Mouse (Mus musculus) cerebellum, adult 2 months (tissue): ENCODE measurements around the gene Fam69a. TPM values are rescaled to one million over a fixed set of nuclear protein-coding genes. Genes with fewer than 3 reads are reported as not detected.

Experiments
- DNase-seq, 2 experiments: peaks; one replicate each; pipeline ENCODE4 v3.0.0; 2021
- H3K27ac ChIP-seq: fragments of 200-500 bp; 2 replicates; pipeline ENCODE4 v1.5.1; 2012; ENCODE audit warnings: low read length, control low read depth, inconsistent platforms; ENCODE audit not compliant: insufficient read depth
- H3K27me3 ChIP-seq: fragments of 200-500 bp; 2 replicates; pipeline ENCODE4 v1.6.1; 2012; ENCODE audit warnings: inconsistent platforms, mild to moderate bottlenecking, low read length, moderate library complexity; ENCODE audit not compliant: control insufficient read depth, insufficient read depth
- H3K4me1 ChIP-seq: fragments of 200-500 bp; 2 replicates; pipeline ENCODE4 v1.6.1; 2011; ENCODE audit warnings: low read length; ENCODE audit not compliant: control insufficient read depth, insufficient read depth
- H3K4me3 ChIP-seq: fragments of 200-500 bp; replicated peaks from 2 replicates; pipeline ENCODE3; 2011; ENCODE audit warnings: mild to moderate bottlenecking, low read depth, low read length, control low read depth; ENCODE audit not compliant: insufficient read depth
- CTCF ChIP-seq: fragments of 200-500 bp; IDR thresholded peaks from 2 replicates; pipeline ENCODE4 v1.5.1; 2011; ENCODE audit warnings: low read depth, mild to moderate bottlenecking, control low read depth, low read length, moderate library complexity, borderline replicate concordance; ENCODE audit not compliant: insufficient read depth
- POLR2A ChIP-seq: fragments of 200-500 bp; IDR thresholded peaks from 2 replicates; pipeline ENCODE4 v1.6.1; 2011; ENCODE audit warnings: low read length, control low read depth, borderline replicate concordance; ENCODE audit not compliant: insufficient read depth
- WGBS: fragments of 180-500 bp; shearing (Covaris S2); methylation state at CpG from one replicate; pipeline ENCODE4 v1.1.7; 2018; 5-methylcytosine and 5-hydroxymethylcytosine counted together
- polyA plus RNA-seq: library from polyadenylated mRNA; depleted of rRNA; stranded (reverse); fragments of >200 nt; gene quantifications from 2 replicates; pipeline ENCODE4 v1.2.3, GENCODE M21; 2012

Fam69a gene
- polyA plus RNA-seq, 1 experiment: 30.9 TPM

DNA sequence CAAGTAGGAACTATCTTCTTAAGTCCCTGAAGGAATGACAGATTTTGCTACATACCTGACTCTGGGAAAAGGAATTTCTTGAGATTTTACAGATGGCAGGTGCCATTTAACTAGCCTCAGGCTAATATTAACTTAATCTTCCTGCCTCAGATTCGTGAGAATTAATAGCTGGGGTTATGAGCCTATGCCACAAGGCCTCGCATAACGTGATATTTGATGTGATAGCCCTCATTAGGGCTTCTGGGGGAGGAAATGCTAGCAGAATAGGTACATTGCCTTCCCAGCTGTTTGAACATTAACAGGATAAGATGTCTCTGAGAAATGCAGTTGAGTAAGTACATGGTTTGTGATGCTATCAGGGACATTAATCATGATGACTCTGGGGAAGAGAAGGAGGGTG lies 34.5 kb upstream of the Fam69a start:
- Histone ChIP-seq H3K4me1 (no peaks in the 10 kb centered on the region), H3K4me3 (no peak overlapping the region), H3K27ac (no peak overlapping the region), H3K27me3 (no peaks in the 10 kb centered on the region)
- no peak for TF ChIP-seq POLR2A
- no peak for TF ChIP-seq CTCF
- no peak for DNase-seq
- 80% methylated on average over 3 of the region's 3 CpGs for WGBS

DNA sequence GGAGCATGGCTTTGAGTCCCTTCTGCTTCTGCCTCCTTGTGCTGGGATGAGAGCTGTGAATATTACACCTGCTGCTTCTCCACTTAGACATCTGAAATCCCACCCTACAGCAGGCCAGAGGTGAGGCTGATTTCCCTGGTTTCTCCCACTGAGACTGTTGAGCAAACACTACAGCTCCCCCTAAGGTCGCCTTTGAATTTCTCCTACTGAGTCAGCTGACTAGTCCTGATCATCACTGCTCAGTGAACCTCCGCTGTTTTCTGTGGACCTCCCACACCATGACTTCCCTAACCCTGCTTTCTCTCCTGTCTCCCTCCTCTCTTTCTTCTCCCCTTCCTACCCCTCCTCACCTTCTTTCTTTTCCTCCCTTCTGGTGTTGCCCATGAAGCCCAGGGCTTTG lies 32.5 kb upstream of the Fam69a start:
- Histone ChIP-seq H3K27me3 (no peaks in the 10 kb centered on the region), H3K27ac (no peak overlapping the region), H3K4me1 (no peaks in the 10 kb centered on the region), H3K4me3 (no peak overlapping the region)
- no peak for TF ChIP-seq POLR2A
- no peak for TF ChIP-seq CTCF
- DNase-seq: no peak
- 19% methylated on average over 2 of the region's 2 CpGs for WGBS

DNA sequence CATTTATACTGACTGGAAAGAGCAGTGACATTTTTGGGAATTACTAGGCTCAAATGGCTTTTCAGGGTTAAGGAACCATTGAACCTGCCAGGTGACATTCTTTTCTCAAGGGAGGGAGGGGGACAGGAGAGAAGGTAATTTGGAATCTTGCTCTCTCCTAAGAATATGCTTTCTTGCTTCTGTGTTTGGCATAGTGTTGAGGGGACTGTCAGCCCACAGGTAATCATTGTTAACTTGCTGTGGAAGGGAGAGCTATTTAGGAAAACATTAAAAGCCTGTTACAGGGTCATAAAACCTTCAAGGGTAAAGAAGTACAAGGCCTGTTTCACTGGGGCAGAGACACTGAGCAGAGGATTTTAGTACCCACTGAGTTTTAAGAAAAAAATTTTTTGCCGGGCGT lies 30.3 kb upstream of the Fam69a start:
- no peak for TF ChIP-seq POLR2A
- no peak for TF ChIP-seq CTCF
- H3K27ac ChIP-seq: no peak overlapping the region
- 99% methylated on average over 2 of the region's 2 CpGs for WGBS
- H3K4me1 ChIP-seq: no peaks in the 10 kb centered on the region
- H3K27me3 ChIP-seq: no peaks in the 10 kb centered on the region
- no peak for DNase-seq
- H3K4me3 ChIP-seq: no peak overlapping the region

DNA sequence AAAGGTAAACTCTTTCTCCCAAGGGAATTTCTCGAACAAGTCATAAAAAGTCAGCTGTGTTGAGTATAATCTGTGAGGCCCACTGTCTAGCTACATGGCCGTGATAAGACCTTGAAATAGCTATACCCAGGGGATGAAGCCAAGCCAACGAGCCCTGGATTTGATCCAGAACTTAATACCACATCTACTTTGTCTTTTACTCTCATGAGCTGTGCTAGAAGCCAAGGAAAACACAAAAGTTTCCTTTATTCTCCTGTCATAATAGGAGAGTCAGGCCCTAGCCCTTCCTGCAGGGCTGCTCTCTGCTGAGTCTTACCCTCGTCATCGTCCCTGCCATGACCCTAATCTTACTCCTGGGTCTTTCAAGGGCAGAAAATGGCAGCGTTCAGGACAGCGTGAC lies 28.5 kb upstream of the Fam69a start:
- DNase-seq: no peak
- Histone ChIP-seq H3K27me3 (no peaks in the 10 kb centered on the region), H3K4me1 (no peaks in the 10 kb centered on the region), H3K27ac (no peak overlapping the region), H3K4me3 (no peak overlapping the region)
- 33% methylated on average over 7 of the region's 7 CpGs for WGBS
- no peak for TF ChIP-seq CTCF
- no peak for TF ChIP-seq POLR2A

DNA sequence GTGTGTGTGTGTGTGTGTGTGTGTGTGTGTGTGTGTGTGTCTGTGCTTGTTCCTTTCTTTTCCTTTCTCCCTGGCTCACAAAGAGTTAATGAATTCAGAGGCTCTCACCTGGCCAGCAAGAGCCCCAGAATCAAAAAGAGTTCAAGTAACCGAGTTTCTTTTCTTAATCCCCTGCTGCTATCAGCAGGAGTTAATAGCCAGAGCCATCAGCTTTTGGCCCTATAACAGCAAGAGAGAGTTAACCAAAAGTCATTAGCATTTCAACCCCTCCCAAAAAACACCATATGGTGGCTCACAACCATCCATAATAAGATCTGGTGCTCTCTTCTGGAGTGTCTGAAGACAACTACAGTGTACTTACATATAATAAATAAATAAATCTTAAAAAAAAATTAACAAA lies 27.3 kb upstream of the Fam69a start:
- TF ChIP-seq CTCF: no peak
- no peak for TF ChIP-seq POLR2A
- H3K4me1 ChIP-seq: no peaks in the 10 kb centered on the region
- no peak overlapping the region for H3K27ac ChIP-seq
- no peaks in the 10 kb centered on the region for H3K27me3 ChIP-seq
- no peak overlapping the region for H3K4me3 ChIP-seq
- WGBS: 8% methylated on average over 1 of the region's 1 CpGs
- no peak for DNase-seq

DNA sequence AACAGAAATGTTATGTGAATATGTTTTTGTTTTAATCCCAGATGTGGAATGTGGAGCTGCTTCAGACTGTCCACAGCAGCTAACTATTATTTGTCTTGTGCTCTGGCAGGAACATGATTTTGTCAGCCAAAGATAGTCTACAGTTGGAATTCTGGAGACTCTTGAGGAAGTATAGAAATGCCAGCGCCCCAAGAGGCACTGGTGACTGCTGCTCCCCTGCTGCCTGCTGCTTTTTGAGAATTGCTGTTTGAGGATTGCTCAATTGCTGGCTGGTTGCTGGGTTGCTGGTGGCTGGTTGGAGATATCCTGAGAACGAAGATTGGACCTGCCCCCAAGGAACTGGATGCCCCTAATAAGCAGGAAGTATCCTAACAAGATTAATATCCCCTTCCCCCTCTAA lies 22.8 kb upstream of the Fam69a start:
- no peak for DNase-seq
- WGBS: 31% methylated on average over 2 of the region's 2 CpGs
- Histone ChIP-seq H3K27ac (no peak overlapping the region), H3K27me3 (no peaks in the 10 kb centered on the region), H3K4me3 (no peak overlapping the region), H3K4me1 (no peaks in the 10 kb centered on the region)
- TF ChIP-seq CTCF: no peak
- TF ChIP-seq POLR2A: no peak

DNA sequence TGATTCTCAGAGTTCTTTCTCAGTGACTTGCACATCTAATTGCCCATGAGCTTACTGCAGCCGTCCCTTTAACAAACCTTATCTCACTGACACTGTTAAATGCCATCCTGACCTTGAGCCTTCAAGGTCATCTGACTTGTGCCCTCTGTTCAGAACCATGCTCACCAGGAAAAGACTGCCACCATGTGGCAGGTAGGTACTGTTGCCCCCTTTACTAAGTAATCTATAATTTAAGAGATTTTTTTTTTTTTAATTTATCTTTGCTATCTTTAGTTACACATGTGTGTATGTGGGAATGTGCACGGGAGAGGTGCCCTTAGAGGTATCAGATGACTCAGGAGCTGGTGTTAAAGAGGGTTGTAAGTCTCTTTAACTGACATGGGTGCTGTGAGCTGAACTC lies 18.2 kb upstream of the Fam69a start:
- peak; percentile 34; the same call in 1 of the 2 replicates for TF ChIP-seq CTCF
- no peak for TF ChIP-seq POLR2A

DNA sequence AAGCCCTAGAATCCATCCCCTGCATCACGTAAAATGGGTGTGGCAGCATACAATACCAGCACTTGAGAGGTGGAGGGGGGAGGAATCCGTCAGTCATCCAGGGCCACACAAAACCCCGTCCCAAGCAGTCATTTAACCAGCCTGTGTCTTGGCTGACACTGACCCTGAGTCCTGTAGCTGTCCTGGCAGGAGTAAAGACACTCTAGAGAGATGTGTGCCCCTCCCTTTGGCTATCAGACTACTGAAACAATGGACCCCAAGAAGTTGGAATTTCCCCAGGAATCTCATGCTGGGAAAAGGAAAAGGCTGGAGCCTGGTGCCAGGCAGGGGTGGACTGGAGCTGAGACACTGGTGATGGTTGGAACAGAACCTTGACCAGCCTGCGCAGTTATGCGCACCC lies 15.8 kb upstream of the Fam69a start:
- 33% methylated on average over 5 of the region's 5 CpGs for WGBS
- H3K4me1 ChIP-seq: no peaks in the 10 kb centered on the region
- no peaks in the 10 kb centered on the region for H3K27me3 ChIP-seq
- DNase-seq: no peak
- no peak overlapping the region for H3K27ac ChIP-seq
- no peak overlapping the region for H3K4me3 ChIP-seq
- no peak for TF ChIP-seq CTCF
- TF ChIP-seq POLR2A: no peak

More for the DNA sequence above, 18.2 kb upstream of the Fam69a start:
- H3K27me3 ChIP-seq: no peaks in the 10 kb centered on the region
- H3K4me3 ChIP-seq: no peak overlapping the region
- H3K4me1 ChIP-seq: no peaks in the 10 kb centered on the region
- 51% methylated on average over 2 of the region's 2 CpGs for WGBS
- DNase-seq: peak in 1 of 2 experiments; percentile 19
- no peak overlapping the region for H3K27ac ChIP-seq
